Mouse (Mus musculus) right cerebral cortex, postnatal 36 days (tissue): Measurements from ENCODE around the gene Gm4871.
"Not testable (repeated sequence)": the region's sequence is repeated elsewhere in the genome, so short reads cannot be mapped to it uniquely, and the experiment has no call there.

Source experiments
- DNase-seq, 2 experiments: peaks; one replicate each; pipeline ENCODE4 v3.0.0; 2022; ENCODE audit warnings: low spot score in 2 of 2, mixed read lengths in 1 of 2

The Gm4871 gene

GRCm38 (mm10) chr5:145032391-145032790 lies at the start of gene Gm4871:
Gene Gm4871, minus strand, starts transcription at chr5:145032754.
- not testable (repeated sequence) for DNase-seq

DNA sequence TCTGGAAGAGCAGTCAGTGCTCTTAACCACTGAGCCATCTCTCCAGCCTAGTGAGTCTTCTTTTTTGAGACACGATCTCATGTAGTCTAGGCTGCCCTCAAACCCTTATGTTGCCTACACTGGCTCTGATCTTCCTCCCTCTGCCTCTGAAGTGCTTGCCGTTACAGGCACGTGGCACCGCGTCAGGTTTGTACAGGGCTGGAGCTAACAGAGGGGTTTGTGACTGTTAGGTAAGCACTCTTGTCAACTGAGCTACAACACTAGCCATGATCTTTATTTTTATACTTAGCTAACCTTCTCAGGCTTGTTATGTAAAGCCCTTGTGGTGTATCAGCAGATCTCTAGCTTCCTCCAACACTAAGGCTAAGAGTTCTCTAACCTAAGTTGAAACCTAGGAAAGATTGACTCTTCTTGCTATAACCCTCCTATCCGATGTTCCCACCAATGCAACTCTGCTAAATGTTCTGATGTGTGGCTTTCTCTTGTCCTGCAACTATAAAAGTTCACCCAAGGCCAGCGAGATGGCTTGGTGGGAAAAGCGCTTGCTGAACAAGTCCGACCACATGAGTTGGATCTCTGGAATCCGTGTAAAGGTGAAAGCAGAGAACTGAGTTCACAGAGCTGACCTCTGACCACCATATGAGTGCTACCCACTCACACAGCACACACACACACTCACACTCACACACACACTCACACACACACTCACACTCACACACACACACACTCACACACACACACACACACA lies 49.5 kb upstream of the Gm4871 start:
- no peak for DNase-seq

DNA sequence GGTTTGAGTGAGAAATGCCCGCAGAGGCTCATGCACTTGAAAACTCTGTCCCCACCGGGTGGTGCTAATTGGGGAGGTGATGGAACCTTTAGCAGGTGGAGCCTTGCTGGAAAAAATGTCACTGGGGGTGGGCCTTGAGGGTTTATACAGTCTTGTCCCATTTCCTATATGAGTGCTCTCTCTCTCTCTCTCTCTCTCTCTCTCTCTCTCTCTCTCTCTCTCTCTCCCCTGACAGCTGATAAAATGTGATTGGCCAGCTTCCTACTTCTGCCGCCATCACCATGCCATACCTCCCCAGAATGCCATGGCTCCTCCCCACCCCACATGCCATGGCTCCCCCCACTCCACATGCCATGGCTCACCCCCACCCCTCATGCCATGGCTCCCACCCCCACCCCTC lies 42.5 kb upstream of the Gm4871 start:
- DNase-seq: no peak

- no peak for DNase-seq
These were observed 38.8 kb upstream of the Gm4871 start for GRCm38 (mm10) chr5:145071342-145071741.

DNA sequence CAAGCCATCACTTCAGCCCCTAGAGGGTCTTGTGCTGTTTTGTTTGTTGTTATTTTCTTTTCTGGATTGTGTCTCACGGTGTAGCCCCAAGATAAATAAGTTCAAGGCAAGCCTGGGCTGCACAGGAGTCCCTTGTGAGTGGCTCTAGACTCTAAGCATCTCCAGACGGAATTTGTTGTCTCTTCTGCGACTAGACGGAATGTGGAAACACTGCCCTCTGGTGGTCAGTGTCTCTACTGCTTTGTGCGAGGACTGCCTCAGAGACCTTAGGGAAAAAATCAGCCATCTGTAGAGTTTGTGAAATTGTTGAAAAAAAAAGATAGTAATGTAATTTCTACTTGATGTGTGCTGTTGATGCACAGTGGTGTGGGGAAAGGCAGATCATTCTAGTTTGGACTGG lies 37.2 kb upstream of the Gm4871 start:
- DNase-seq: peak; percentile 29 to 50

DNA sequence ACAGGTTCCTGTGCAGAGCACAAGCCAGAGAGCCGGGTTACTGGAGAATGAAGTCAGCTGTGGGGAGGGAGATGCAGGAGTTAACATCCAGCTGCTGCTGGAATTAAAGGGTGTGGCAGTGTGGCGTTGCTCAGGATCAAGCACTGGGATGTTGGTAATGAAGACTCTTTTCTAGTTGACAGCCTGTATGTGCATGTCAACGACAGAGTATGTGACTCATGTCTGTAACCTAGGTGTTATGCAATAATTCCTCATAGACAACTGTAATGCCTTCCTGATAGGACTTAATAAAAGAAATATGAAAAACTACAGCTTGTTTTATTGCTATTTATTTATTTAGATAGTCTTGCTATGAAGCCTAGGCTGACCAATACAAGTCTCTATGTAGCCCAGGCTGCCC lies 36.3 kb upstream of the Gm4871 start:
- no peak for DNase-seq

- DNase-seq: no peak
These were observed 32.3 kb upstream of the Gm4871 start for GRCm38 (mm10) chr5:145064765-145065340.

GRCm38 (mm10) chr5:145059524-145059923 lies 27.0 kb upstream of the Gm4871 start:
- DNase-seq: no peak

DNA sequence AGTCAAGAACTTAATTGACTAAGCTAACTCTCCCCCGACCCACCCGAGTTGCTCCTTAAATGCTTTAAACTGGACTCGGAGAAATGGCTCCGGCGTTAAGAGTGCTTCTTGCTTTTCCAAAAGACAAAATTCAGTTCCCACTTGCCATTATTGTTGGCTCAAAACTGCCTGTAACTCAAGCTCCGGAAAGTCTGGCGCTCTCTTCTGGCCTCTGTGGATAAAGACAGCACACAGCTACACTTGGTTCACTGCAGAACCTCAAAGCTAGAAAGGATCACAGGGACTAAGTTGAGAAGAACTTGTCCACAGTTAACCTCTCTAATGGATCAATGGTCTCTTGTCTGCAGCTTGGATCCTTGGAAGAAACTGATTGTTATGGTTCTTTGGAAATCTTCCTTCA lies 26.2 kb upstream of the Gm4871 start:
- DNase-seq: no peak

- DNase-seq: no peak
These were observed 25.4 kb upstream of the Gm4871 start for GRCm38 (mm10) chr5:145057907-145058306.

DNA sequence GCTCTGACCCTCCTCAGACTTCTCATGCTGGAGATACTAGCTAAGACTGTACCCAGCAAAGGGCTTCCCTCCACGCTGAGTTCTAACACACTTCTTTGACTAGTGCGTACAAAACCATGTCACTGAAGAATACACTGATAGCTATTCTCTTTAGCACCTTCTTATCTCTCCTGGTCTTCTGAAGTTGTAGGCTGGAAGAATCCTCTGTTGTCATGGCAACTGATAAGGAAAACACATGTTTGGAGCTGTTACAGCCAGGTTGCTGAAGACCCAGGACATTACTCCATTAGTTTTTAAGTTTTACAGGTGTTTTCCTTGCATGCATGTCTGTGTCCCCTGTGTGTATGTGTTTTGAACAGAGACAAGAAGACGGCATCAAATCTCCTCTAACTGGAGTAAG lies 21.6 kb upstream of the Gm4871 start:
- DNase-seq: not testable (repeated sequence)

DNA sequence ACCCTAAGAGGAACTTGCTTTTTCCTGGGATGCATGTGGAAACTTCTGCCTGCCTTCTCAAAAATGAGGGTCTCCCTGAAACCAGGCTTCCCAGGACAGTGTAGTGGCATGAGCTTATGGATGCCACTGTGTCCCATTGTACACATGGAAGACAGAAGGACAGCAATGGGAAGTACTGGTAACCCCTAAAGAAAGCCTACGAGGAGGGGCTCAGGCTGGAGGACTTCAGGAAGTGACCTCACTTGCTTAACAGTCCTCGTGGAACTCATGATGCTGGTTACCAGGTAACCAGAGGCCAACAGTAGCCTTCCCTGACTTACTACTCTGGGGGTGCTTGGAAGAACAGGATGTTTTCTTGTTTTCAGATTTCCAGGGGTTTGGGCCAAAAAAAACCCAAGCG lies 10.1 kb upstream of the Gm4871 start, which contains the start of gene 1700018F24Rik:
TSS of gene 1700018F24Rik (plus strand) at position 301 of the 400 bp plus-strand sequence.
- DNase-seq: not testable (repeated sequence)

- DNase-seq: no peak
These were observed 9.1 kb upstream of the Gm4871 start for GRCm38 (mm10) chr5:145041628-145042027.

GRCm38 (mm10) chr5:145030476-145030875 lies 2.1 kb downstream of the Gm4871 start:
- DNase-seq: not testable (repeated sequence)

DNA sequence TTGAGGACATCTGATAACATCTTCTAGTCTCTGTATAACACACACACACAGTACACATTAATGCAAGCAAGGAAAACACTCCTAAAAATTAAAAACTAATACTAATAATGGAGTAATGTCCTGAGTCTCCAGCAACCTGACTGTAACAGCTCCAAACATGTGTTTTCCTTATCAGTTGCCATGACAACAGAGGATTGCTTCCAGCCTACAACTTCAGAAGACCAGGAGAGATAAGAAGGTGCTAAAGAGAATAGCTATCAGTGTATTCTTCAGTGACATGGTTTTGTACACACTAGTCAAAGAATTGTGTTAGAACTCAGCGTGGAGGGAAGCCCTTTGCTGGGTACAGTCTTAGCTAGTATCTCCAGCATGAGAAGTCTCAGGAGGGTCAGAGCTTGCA lies 11.8 kb downstream of the Gm4871 start:
- not testable (repeated sequence) for DNase-seq

DNA sequence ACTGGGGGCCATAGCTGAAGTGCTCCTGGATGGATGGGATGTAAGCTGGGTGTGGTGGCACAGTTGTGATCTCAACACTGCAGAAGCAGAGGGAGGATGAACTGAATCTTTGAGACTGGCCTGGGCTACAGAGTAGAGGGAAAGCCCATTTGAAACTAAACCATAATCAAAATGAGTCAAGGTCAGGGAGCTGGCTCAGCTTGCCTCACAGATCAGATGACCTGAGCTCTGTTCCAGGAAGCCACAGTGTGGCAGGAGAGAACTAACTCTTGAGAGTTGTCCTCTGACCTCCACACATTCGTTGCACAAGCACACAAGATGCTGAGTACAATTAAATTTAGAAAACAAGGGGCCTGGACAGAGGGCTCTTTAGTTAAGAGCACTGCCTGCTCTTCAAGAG lies 12.3 kb downstream of the Gm4871 start:
- not testable (repeated sequence) for DNase-seq

DNA sequence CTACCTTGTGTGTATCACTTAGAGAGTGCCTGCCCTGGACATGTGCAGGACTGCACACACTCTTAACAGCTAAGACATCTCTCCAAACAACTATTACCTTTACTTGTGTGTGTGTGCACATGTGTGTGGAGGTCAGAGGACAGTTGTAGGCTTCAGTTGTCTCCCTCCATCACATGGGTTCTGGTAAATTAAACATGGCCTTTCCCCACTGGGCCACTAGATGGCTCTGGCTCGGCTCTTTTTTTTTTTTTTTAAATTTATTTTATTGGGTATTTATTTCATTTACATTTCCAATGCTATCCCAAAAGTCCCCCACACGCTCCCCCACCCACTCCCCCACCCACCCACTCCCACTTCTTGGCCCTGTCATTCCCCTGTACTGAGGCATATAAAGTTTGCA lies 15.8 kb downstream of the Gm4871 start:
- not testable (repeated sequence) for DNase-seq

- DNase-seq: no peak
These were observed 18.3 kb downstream of the Gm4871 start for GRCm38 (mm10) chr5:145014278-145014677.

- no peak for DNase-seq
These were observed 23.5 kb downstream of the Gm4871 start for GRCm38 (mm10) chr5:145008878-145009659.

DNA sequence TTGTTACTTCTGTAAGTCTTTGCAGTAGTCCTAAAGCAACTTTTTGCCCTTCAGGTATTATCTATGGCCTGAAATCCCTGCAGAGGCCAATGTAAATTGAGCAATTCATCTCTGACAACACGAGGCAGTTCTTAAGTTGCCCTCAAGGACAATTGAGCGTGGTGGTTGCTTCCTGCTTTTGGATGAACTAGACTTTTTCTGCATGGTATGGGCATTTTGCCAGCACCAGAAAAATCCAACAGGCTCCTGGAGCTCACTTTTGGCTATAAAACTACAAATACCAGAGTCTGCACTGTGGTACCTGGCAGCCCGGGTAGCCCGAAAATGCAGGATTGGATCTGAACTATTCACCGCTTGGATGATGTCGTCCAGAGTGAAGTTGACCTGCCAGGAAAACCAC lies 27.0 kb downstream of the Gm4871 start:
- no peak for DNase-seq

GRCm38 (mm10) chr5:145004495-145004894 lies 28.1 kb downstream of the Gm4871 start:
- no peak for DNase-seq

- DNase-seq: no peak
These were observed 29.2 kb downstream of the Gm4871 start for GRCm38 (mm10) chr5:145003362-145003761.

- DNase-seq: no peak
These were observed 34.1 kb downstream of the Gm4871 start for GRCm38 (mm10) chr5:144998491-144998890.
